Mouse (Mus musculus) forebrain, embryonic 10.5 days (tissue): ENCODE data around the gene Fkbpl. TPM values are rescaled to one million over a fixed set of nuclear protein-coding genes. Genes with fewer than 3 reads are reported as not detected.
A peak's percentile ranks its signal among the peaks of the same experiment; 100 is the strongest.

Experiments used
- DNase-seq: peaks from one replicate; pipeline ENCODE4 v3.0.0-alpha.2; 2017; ENCODE audit warnings: low spot score; ENCODE audit errors: extremely low spot score
- H3K27ac ChIP-seq: fragments of 300-500 bp; sonication (generic); 2 replicates; pipeline ENCODE4 v1.5.1; 2016; ENCODE audit warnings: mild to moderate bottlenecking
- H3K27me3 ChIP-seq: fragments of 300-500 bp; sonication (generic); 2 replicates; pipeline ENCODE4 v1.6.1; 2016; ENCODE audit warnings: mild to moderate bottlenecking; ENCODE audit not compliant: poor library complexity, severe bottlenecking
- H3K36me3 ChIP-seq: fragments of 300-500 bp; sonication (generic); replicated peaks from 2 replicates; pipeline ENCODE4 v1.6.1; 2016; ENCODE audit warnings: mild to moderate bottlenecking, moderate library complexity
- H3K4me1 ChIP-seq: fragments of 300-500 bp; sonication (generic); 2 replicates; pipeline ENCODE4 v1.6.1; 2016
- H3K4me3 ChIP-seq: fragments of 300-500 bp; sonication (generic); 2 replicates; pipeline ENCODE4 v1.5.1; 2016; ENCODE audit warnings: mild to moderate bottlenecking, moderate library complexity
- H3K9me3 ChIP-seq: fragments of 300-500 bp; sonication (generic); 2 replicates; pipeline ENCODE4 v1.6.1; 2016; ENCODE audit warnings: mild to moderate bottlenecking, moderate library complexity
- WGBS: fragments of 180-500 bp; shearing (Covaris S2); methylation state at CpG from one replicate; pipeline ENCODE4 v1.1.7; 2016; 5-methylcytosine and 5-hydroxymethylcytosine counted together
- polyA plus RNA-seq: library from polyadenylated mRNA; unstranded; fragments of >200 nt; fragmentation: Nextera tagmentation; extraction: Ambion mirVana; gene quantifications from 2 replicates; pipeline ENCODE4 v1.2.1, GENCODE M21; 2016

The Fkbpl gene
- polyA plus RNA-seq, 1 experiment from 2014 or later: 14.8 TPM

- 89% methylated on average over 10 of the region's 10 CpGs for WGBS
- H3K9me3 ChIP-seq: no peaks in the 10 kb centered on the region
- H3K4me1 ChIP-seq: peaks cover 53% of the 10 kb centered on the region
- no peak for DNase-seq
- 0 out of 2 replicates have a peak overlapping the region, but pooled peaks have one; percentile 99 for H3K4me3 ChIP-seq
- H3K36me3 ChIP-seq: peaks cover 15% of the 10 kb centered on the region
- H3K27me3 ChIP-seq: no peaks in the 10 kb centered on the region
- peak overlapping the region; percentile 80 for H3K27ac ChIP-seq
Measured at GRCm38 (mm10) chr17:34643944-34644343, 620 bp upstream of the Fkbpl start.

- Histone ChIP-seq H3K4me1 (peaks cover 54% of the 10 kb centered on the region), H3K27ac (peak overlapping the region; percentile 80), H3K4me3 (peak overlapping the region; percentile 99), H3K27me3 (no peaks in the 10 kb centered on the region), H3K36me3 (peaks cover 29% of the 10 kb centered on the region), H3K9me3 (no peaks in the 10 kb centered on the region)
- no peak for DNase-seq
- 50% methylated on average over 10 of the region's 10 CpGs for WGBS
Measured at GRCm38 (mm10) chr17:34645256-34645829, 779 bp downstream of the Fkbpl start.

- no peaks in the 10 kb centered on the region for H3K9me3 ChIP-seq
- H3K4me1 ChIP-seq: peaks cover 48% of the 10 kb centered on the region
- H3K36me3 ChIP-seq: peaks cover 35% of the 10 kb centered on the region
- no peak for DNase-seq
- WGBS: 92% methylated on average over 30 of the region's 30 CpGs
- H3K27ac ChIP-seq: 0 out of 2 replicates have a peak overlapping the region, but pooled peaks have one; percentile 17
- no peaks in the 10 kb centered on the region for H3K27me3 ChIP-seq
- H3K4me3 ChIP-seq: peak overlapping the region; percentile 99
Measured at GRCm38 (mm10) chr17:34645831-34646511, 1.4 kb downstream of the Fkbpl start.

GRCm38 (mm10) chr17:34646906-34647787 lies 2.6 kb downstream of the Fkbpl start, which contains the start of gene Atf6b:
TSS of gene Atf6b (plus strand) at chr17:34647146.
- H3K4me1 ChIP-seq: peaks cover 43% of the 10 kb centered on the region
- WGBS: 2% methylated on average over 66 of the region's 66 CpGs
- H3K27me3 ChIP-seq: no peaks in the 10 kb centered on the region
- peak within 1 kb of the TSS; percentile 95 for H3K27ac ChIP-seq
- peaks cover 47% of the 10 kb centered on the region for H3K36me3 ChIP-seq
- DNase-seq: peak; percentile 96
- H3K4me3 ChIP-seq: peak within 1 kb of the TSS; percentile 99
- H3K9me3 ChIP-seq: no peaks in the 10 kb centered on the region

- 84% methylated on average over 16 of the region's 16 CpGs for WGBS
- Histone ChIP-seq H3K27ac (no peak overlapping the region), H3K36me3 (peaks cover 58% of the 10 kb centered on the region), H3K9me3 (no peaks in the 10 kb centered on the region), H3K4me3 (peak overlapping the region; percentile 99), H3K4me1 (peaks cover 43% of the 10 kb centered on the region), H3K27me3 (no peaks in the 10 kb centered on the region)
- no peak for DNase-seq
Measured at GRCm38 (mm10) chr17:34648141-34648890, 3.8 kb downstream of the Fkbpl start.

- no peak for DNase-seq
- H3K27ac ChIP-seq: no peak overlapping the region
- 91% methylated on average over 18 of the region's 18 CpGs for WGBS
- H3K9me3 ChIP-seq: no peaks in the 10 kb centered on the region
- H3K4me3 ChIP-seq: peak overlapping the region; percentile 99
- peaks cover 43% of the 10 kb centered on the region for H3K4me1 ChIP-seq
- H3K36me3 ChIP-seq: peaks cover 68% of the 10 kb centered on the region
- H3K27me3 ChIP-seq: no peaks in the 10 kb centered on the region
Measured at GRCm38 (mm10) chr17:34649106-34649864, 4.7 kb downstream of the Fkbpl start.

- WGBS: 91% methylated on average over 14 of the region's 14 CpGs
- Histone ChIP-seq H3K4me3 (no peak overlapping the region), H3K36me3 (peaks cover 79% of the 10 kb centered on the region), H3K27me3 (no peaks in the 10 kb centered on the region), H3K4me1 (peaks cover 38% of the 10 kb centered on the region), H3K27ac (no peak overlapping the region), H3K9me3 (no peaks in the 10 kb centered on the region)
- DNase-seq: no peak
Measured at GRCm38 (mm10) chr17:34650781-34651180, 6.2 kb downstream of the Fkbpl start.

GRCm38 (mm10) chr17:34651507-34652221 lies 7.1 kb downstream of the Fkbpl start:
- no peak for DNase-seq
- no peaks in the 10 kb centered on the region for H3K27me3 ChIP-seq
- H3K36me3 ChIP-seq: peaks cover 73% of the 10 kb centered on the region
- peaks cover 37% of the 10 kb centered on the region for H3K4me1 ChIP-seq
- no peaks in the 10 kb centered on the region for H3K9me3 ChIP-seq
- no peak overlapping the region for H3K27ac ChIP-seq
- no peak overlapping the region for H3K4me3 ChIP-seq
- WGBS: 58% methylated on average over 19 of the region's 19 CpGs

- Histone ChIP-seq H3K36me3 (peaks cover 73% of the 10 kb centered on the region), H3K27me3 (no peaks in the 10 kb centered on the region), H3K4me3 (no peak overlapping the region), H3K4me1 (peaks cover 39% of the 10 kb centered on the region), H3K27ac (no peak overlapping the region), H3K9me3 (no peaks in the 10 kb centered on the region)
- 95% methylated on average over 10 of the region's 10 CpGs for WGBS
- no peak for DNase-seq
Measured at GRCm38 (mm10) chr17:34652546-34652945, 8.0 kb downstream of the Fkbpl start.

- DNase-seq: no peak
- Histone ChIP-seq H3K36me3 (peaks cover 73% of the 10 kb centered on the region), H3K27me3 (no peaks in the 10 kb centered on the region), H3K4me1 (peaks cover 36% of the 10 kb centered on the region), H3K9me3 (no peaks in the 10 kb centered on the region), H3K4me3 (no peak overlapping the region), H3K27ac (no peak overlapping the region)
- WGBS: 95% methylated on average over 8 of the region's 8 CpGs
Measured at GRCm38 (mm10) chr17:34652985-34653384, 8.4 kb downstream of the Fkbpl start.

- no peak overlapping the region for H3K4me3 ChIP-seq
- H3K9me3 ChIP-seq: no peaks in the 10 kb centered on the region
- H3K27ac ChIP-seq: no peak overlapping the region
- peaks cover 27% of the 10 kb centered on the region for H3K4me1 ChIP-seq
- peaks cover 68% of the 10 kb centered on the region for H3K36me3 ChIP-seq
- no peak for DNase-seq
- WGBS: 63% methylated on average over 9 of the region's 9 CpGs
- H3K27me3 ChIP-seq: peaks cover 3% of the 10 kb centered on the region; the same call in 1 of the 2 replicates
Measured at GRCm38 (mm10) chr17:34653746-34654285, 9.3 kb downstream of the Fkbpl start.
